Mouse (Mus musculus) midbrain, postnatal 0 days (tissue): ENCODE measurements around the gene Pdpr. TPM values are rescaled to one million over a fixed set of nuclear protein-coding genes. Genes with fewer than 3 reads are reported as not detected.
"Not testable (repeated sequence)": the region's sequence is repeated elsewhere in the genome, so short reads cannot be mapped to it uniquely, and the experiment has no call there.

Experiments used
- ATAC-seq: fragments of 200-750 bp; cut with Nextera tagmentation; 2 replicates; pipeline ENCODE4 v1.8.0; 2017; ENCODE audit warnings: moderate number of reproducible peaks, mild to moderate bottlenecking, moderate TSS enrichment, moderate library complexity; ENCODE audit not compliant: low FRiP score
- DNase-seq: peaks from one replicate; pipeline ENCODE4 v3.0.0-alpha.2; 2015; ENCODE audit warnings: low spot score
- H3K27ac ChIP-seq: fragments of 300-500 bp; sonication (generic); 2 replicates; pipeline ENCODE4 v1.5.1; 2014; ENCODE audit warnings: low read depth, mild to moderate bottlenecking, low read length, mixed read lengths
- H3K27me3 ChIP-seq: fragments of 300-500 bp; sonication (generic); 2 replicates; pipeline ENCODE4 v1.6.1; 2014; ENCODE audit warnings: low read length, control low read depth, mixed read lengths; ENCODE audit not compliant: insufficient read depth
- H3K36me3 ChIP-seq: fragments of 300-500 bp; sonication (generic); 2 replicates; pipeline ENCODE4 v1.6.1; 2014; ENCODE audit warnings: low read length, control low read depth, mixed read lengths; ENCODE audit not compliant: insufficient read depth
- H3K4me1 ChIP-seq: fragments of 300-500 bp; sonication (generic); 2 replicates; pipeline ENCODE4 v1.6.1; 2014; ENCODE audit warnings: mild to moderate bottlenecking, control low read depth, antibody characterized with exemption, low read length, mixed read lengths; ENCODE audit not compliant: insufficient read depth
- H3K4me2 ChIP-seq: fragments of 300-500 bp; sonication (generic); 2 replicates; pipeline ENCODE4 v1.6.1; 2014; ENCODE audit warnings: low read depth, mild to moderate bottlenecking, low read length, mixed read lengths; ENCODE audit not compliant: poor library complexity, severe bottlenecking
- H3K4me3 ChIP-seq: fragments of 300-500 bp; sonication (generic); 2 replicates; pipeline ENCODE4 v1.5.1; 2014; ENCODE audit warnings: low read depth, mild to moderate bottlenecking, low read length, moderate library complexity
- H3K9ac ChIP-seq: fragments of 300-500 bp; sonication (generic); replicated peaks from 2 replicates; pipeline ENCODE4 v1.6.1; 2014; ENCODE audit warnings: mild to moderate bottlenecking, low read length, moderate library complexity, mixed read lengths; ENCODE audit not compliant: poor library complexity, severe bottlenecking
- H3K9me3 ChIP-seq: fragments of 300-500 bp; sonication (generic); 2 replicates; pipeline ENCODE4 v1.6.1; 2016; ENCODE audit warnings: low read length, control low read depth
- CTCF ChIP-seq: IDR thresholded peaks from 2 replicates; pipeline ENCODE4 v1.5.1; 2016; ENCODE audit warnings: antibody characterized with exemption, mild to moderate bottlenecking
- WGBS: fragments of 180-500 bp; shearing (Covaris S2); extraction: QIAGEN DNeasy Blood & Tissue Kit; methylation state at CpG from one replicate; pipeline ENCODE4 v1.1.7; 2014; 5-methylcytosine and 5-hydroxymethylcytosine counted together
- polyA plus RNA-seq: library from polyadenylated mRNA; unstranded; fragments of >200 nt; fragmentation: Nextera tagmentation; extraction: Ambion mirVana; gene quantifications from 2 replicates; pipeline ENCODE4 v1.2.1, GENCODE M21; 2015
- total RNA-seq: library from RNA; depleted of rRNA; stranded (reverse); fragments of >200 nt; gene quantifications from 2 replicates; pipeline ENCODE4 v1.2.3, GENCODE M21; 2014

Gene Pdpr
- total and polyA plus RNA-seq, 2 experiments from 2014 or later, result 9.5 to 19.3 TPM

DNA sequence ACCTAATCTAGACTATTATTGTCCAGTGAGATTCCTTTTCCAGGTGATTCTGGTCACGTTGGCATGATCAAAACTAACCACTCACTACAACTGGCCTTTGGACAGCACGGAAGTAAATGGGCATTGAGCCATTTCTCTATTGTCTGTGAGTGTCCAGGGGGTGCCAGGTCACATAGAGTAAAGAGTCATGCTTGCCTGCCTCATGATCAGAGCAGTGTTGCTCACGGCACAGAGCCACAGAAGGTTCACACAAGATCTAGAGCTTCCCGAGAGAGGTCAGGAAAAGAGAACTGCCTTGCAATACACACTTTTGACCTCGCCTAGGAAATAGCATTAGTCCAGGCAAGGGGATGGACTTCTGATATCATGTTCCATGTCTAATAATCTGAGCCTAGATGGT lies 15.0 kb upstream of the Pdpr start:
- H3K9me3 ChIP-seq, result no peaks in the 10 kb centered on the region
- no peak overlapping the region for H3K4me3 ChIP-seq
- no peaks in the 10 kb centered on the region for H3K4me1 ChIP-seq
- 52% methylated on average over 5 of the region's 5 CpGs for WGBS
- no peak for DNase-seq
- no peaks in the 10 kb centered on the region for H3K27me3 ChIP-seq
- no peaks in the 10 kb centered on the region for H3K36me3 ChIP-seq
- ATAC-seq, result no peak
- no peak overlapping the region for H3K27ac ChIP-seq
- TF ChIP-seq CTCF, result no peak
- H3K4me2 ChIP-seq, result no peak overlapping the region
- no peak overlapping the region for H3K9ac ChIP-seq

DNA sequence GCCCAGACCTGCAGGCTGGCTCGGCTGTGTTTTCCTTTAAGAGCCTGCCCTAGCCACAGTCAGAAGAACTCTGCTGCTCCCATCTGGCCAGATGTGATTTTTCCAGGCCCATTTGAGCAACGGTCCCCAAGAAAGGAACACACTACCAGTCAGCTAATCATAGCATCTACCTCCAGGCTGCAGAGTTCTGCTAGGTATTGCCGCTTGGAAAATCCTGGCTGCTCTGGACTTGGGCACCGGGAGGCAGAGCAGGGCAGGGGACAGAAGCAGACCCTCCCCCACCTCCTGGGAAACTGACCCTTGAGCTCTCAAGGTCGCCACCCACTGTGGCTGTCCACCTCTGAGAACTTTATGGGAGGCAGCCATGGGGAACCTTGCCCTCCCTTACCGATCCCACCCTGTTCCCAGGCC lies 14.6 kb upstream of the Pdpr start:
- no peak for ATAC-seq
- Histone ChIP-seq H3K4me1 (no peaks in the 10 kb centered on the region), H3K4me3 (no peak overlapping the region), H3K9me3 (no peaks in the 10 kb centered on the region), H3K27me3 (no peaks in the 10 kb centered on the region), H3K9ac (no peak overlapping the region), H3K27ac (no peak overlapping the region), H3K36me3 (no peaks in the 10 kb centered on the region), H3K4me2 (no peak overlapping the region)
- peak; percentile 37 for DNase-seq
- peak; percentile 64 for TF ChIP-seq CTCF
- WGBS, result 29% methylated on average over 6 of the region's 6 CpGs

DNA sequence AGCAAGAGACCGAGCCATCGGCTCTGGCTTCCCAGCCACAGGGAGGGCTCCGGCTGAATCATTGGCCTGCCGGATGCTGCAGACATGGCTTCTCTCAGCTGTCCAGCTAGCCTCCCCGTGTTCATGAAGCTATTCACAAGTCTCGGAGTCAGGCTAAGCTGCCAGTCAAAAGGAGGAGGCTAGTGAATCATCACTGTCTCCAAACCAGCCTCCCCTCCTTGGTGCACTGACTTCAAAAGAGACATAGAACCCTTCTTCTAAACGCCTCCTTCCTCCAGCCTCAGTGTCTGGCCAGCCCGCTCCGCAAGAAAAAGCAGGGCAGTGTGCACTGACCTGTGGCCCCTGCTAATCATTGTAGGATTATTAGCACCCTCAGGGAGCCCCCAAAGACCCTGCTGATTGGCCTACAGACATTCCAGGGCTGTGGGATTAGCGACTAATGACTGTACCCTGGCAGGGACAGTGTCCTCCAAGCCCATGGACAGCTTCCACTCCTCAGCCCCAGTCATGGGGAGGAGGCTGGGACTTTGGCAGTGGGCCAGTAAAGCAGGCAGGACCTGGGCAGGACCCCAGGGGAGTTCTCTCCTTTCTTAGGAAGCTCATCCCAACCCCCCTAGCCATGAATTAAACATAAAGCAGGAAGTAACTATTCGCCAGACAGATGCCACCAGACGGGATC lies 12.7 kb upstream of the Pdpr start:
- WGBS, result 31% methylated on average over 12 of the region's 12 CpGs
- Histone ChIP-seq H3K27me3 (no peaks in the 10 kb centered on the region), H3K36me3 (no peaks in the 10 kb centered on the region), H3K4me2 (no peak overlapping the region), H3K4me1 (no peaks in the 10 kb centered on the region), H3K9me3 (no peaks in the 10 kb centered on the region), H3K27ac (no peak overlapping the region), H3K9ac (no peak overlapping the region), H3K4me3 (no peak overlapping the region)
- no peak for TF ChIP-seq CTCF
- no peak for ATAC-seq
- no peak for DNase-seq

- H3K27ac ChIP-seq, H3K4me2 ChIP-seq, H3K27me3 ChIP-seq, H3K9ac ChIP-seq, H3K4me1 ChIP-seq, ATAC-seq, H3K9me3 ChIP-seq, H3K36me3 ChIP-seq, DNase-seq, H3K4me3 ChIP-seq: not testable (repeated sequence)
- whole genome bisulfite sequencing, result 90% methylated on average over 5 of the region's 5 CpGs
Observed at GRCm38 (mm10) chr8:111083936-111084335, 10.5 kb upstream of the Pdpr start.

GRCm38 (mm10) chr8:111090126-111090525 lies 4.3 kb upstream of the Pdpr start:
- peak; percentile 90 for DNase-seq

DNA sequence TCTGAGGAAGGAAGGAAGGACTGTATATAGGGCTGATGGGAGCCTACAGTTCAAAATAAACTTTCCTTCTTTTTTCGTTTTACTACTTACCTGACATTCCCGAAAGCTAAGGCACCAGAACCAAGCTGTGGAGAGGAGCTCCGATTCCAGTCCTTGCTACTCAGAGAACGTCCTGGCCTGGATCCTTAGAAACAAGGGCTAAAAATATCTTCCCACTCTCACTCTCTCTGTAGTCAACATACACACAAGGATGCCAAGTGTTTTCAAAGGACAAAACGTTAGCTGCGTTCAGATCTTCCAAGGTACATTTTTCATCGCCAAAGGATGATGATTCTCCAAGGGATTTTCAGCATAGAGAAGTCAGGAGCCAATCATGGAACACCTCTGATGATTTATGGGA lies 2.7 kb upstream of the Pdpr start:
- WGBS, result 84% methylated on average over 7 of the region's 7 CpGs
- no peaks in the 10 kb centered on the region for H3K27me3 ChIP-seq
- H3K4me2 ChIP-seq, result no peak overlapping the region
- H3K4me1 ChIP-seq, result 0 out of 2 replicates have a peak, but pooled peaks cover 5% of the 10 kb centered on the region
- no peak for DNase-seq
- no peak for ATAC-seq
- no peak for TF ChIP-seq CTCF
- H3K9ac ChIP-seq, result no peak overlapping the region
- H3K27ac ChIP-seq, result no peak overlapping the region
- no peaks in the 10 kb centered on the region for H3K36me3 ChIP-seq
- H3K9me3 ChIP-seq, result no peaks in the 10 kb centered on the region
- H3K4me3 ChIP-seq, result no peak overlapping the region

More at GRCm38 (mm10) chr8:111090126-111090525, 4.3 kb upstream of the Pdpr start:
- Histone ChIP-seq H3K4me2 (no peak overlapping the region), H3K4me1 (no peaks in the 10 kb centered on the region), H3K27ac (no peak overlapping the region), H3K9me3 (no peaks in the 10 kb centered on the region), H3K4me3 (no peak overlapping the region), H3K27me3 (no peaks in the 10 kb centered on the region), H3K36me3 (no peaks in the 10 kb centered on the region), H3K9ac (no peak overlapping the region)
- peak; percentile 88 for TF ChIP-seq CTCF
- 0% methylated on average over 2 of the region's 2 CpGs for WGBS
- no peak for ATAC-seq

DNA sequence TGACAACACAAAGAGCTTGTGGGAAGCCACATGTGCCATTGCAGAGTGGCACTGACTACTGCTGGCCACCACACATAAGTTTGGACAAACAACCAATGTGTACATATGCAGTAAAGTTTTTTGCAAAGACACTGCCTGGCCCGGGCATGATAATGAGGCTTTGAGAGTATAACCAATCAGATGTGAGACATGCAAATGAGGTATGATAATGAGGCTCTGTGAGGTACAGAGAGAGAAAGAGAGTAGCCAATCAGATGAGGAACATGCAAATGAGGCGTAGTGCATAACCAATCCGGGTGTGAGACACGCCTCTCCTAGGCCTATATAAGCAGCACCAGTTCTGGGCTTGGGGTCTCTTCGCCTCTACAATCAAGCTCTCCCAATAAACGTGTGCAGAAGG lies 2.1 kb upstream of the Pdpr start, which contains the start of gene Clec18a:
Gene Clec18a, minus strand, starts transcription at position 101 of the 400 bp plus-strand sequence.
- not testable (repeated sequence) for H3K9me3 ChIP-seq, H3K27ac ChIP-seq, ATAC-seq, H3K4me1 ChIP-seq, DNase-seq, H3K9ac ChIP-seq, H3K4me3 ChIP-seq, H3K36me3 ChIP-seq, H3K4me2 ChIP-seq, H3K27me3 ChIP-seq
- WGBS, result 84% methylated on average over 3 of the region's 6 CpGs

GRCm38 (mm10) chr8:111094719-111095302 lies 381 bp downstream of the Pdpr start:
- not testable (repeated sequence) for H3K4me1 ChIP-seq, H3K9me3 ChIP-seq, DNase-seq, H3K36me3 ChIP-seq, H3K27me3 ChIP-seq, H3K27ac ChIP-seq
- under 1% methylated on average over 44 of the region's 69 CpGs for WGBS
- H3K9ac ChIP-seq, result peak overlapping the region; percentile 64
- peak; percentile 61 for ATAC-seq
- peak overlapping the region; percentile 57 for H3K4me3 ChIP-seq
- peak overlapping the region; percentile 66 for H3K4me2 ChIP-seq
